Mouse (Mus musculus) testis, postnatal 14 days (tissue): ENCODE data around the gene Ptpn6.

Experiments used
- DNase-seq: peaks from one replicate; pipeline ENCODE4 v3.0.0; 2021; ENCODE audit warnings: low spot score

Gene Ptpn6

GRCm38 (mm10) chr6:124738511-124739023 is at the start of gene Ptpn6:
Gene Ptpn6 (minus strand): TSS chr6:124738714.
- peak; percentile 62 for DNase-seq

GRCm38 (mm10) chr6:124787722-124788121 is 49.2 kb upstream of the Ptpn6 start:
- DNase-seq = no peak

GRCm38 (mm10) chr6:124786756-124787420 is 48.4 kb upstream of the Ptpn6 start:
- DNase-seq = no peak

GRCm38 (mm10) chr6:124782436-124782835 is 43.9 kb upstream of the Ptpn6 start:
- no peak for DNase-seq

GRCm38 (mm10) chr6:124780917-124781316 is 42.4 kb upstream of the Ptpn6 start:
- no peak for DNase-seq

- DNase-seq = no peak
Observed at GRCm38 (mm10) chr6:124779984-124780416, 41.5 kb upstream of the Ptpn6 start.

- DNase-seq = no peak
Observed at GRCm38 (mm10) chr6:124779222-124779983, 40.9 kb upstream of the Ptpn6 start, which contains the start of gene Lrrc23. Gene Lrrc23 (minus strand): TSS chr6:124779727.

- no peak for DNase-seq
Observed at GRCm38 (mm10) chr6:124770511-124770910, 32.0 kb upstream of the Ptpn6 start.

GRCm38 (mm10) chr6:124770013-124770412 is 31.5 kb upstream of the Ptpn6 start:
- DNase-seq = no peak

GRCm38 (mm10) chr6:124769101-124769765 is 30.7 kb upstream of the Ptpn6 start, which contains the start of gene Eno2:
Gene Eno2 (minus strand): TSS chr6:124769673.
- DNase-seq = no peak

- no peak for DNase-seq
Observed at GRCm38 (mm10) chr6:124768704-124769044, 30.2 kb upstream of the Ptpn6 start.

- DNase-seq = no peak
Observed at GRCm38 (mm10) chr6:124767920-124768703, 29.6 kb upstream of the Ptpn6 start.

GRCm38 (mm10) chr6:124767536-124767919 is 29.0 kb upstream of the Ptpn6 start:
- no peak for DNase-seq

GRCm38 (mm10) chr6:124765951-124766350 is 27.4 kb upstream of the Ptpn6 start:
- no peak for DNase-seq

- DNase-seq = peak; percentile 84
Observed at GRCm38 (mm10) chr6:124759259-124759658, 20.7 kb upstream of the Ptpn6 start.

- DNase-seq = no peak
Observed at GRCm38 (mm10) chr6:124758849-124759232, 20.3 kb upstream of the Ptpn6 start.

- DNase-seq = no peak
Observed at GRCm38 (mm10) chr6:124757909-124758848, 19.7 kb upstream of the Ptpn6 start.

GRCm38 (mm10) chr6:124757351-124757880 is 18.9 kb upstream of the Ptpn6 start:
- DNase-seq = no peak

- DNase-seq = peak; percentile 83
Observed at GRCm38 (mm10) chr6:124756652-124757350, 18.3 kb upstream of the Ptpn6 start.
